Mouse (Mus musculus): ENCODE data around the gene Mttp. TPM values are rescaled to one million over a fixed set of nuclear protein-coding genes. Genes with fewer than 3 reads are reported as not detected.

Mttp gene
- total RNA-seq, 2 experiments from 2014 or later = 1.0 to 2.0 TPM

DNA sequence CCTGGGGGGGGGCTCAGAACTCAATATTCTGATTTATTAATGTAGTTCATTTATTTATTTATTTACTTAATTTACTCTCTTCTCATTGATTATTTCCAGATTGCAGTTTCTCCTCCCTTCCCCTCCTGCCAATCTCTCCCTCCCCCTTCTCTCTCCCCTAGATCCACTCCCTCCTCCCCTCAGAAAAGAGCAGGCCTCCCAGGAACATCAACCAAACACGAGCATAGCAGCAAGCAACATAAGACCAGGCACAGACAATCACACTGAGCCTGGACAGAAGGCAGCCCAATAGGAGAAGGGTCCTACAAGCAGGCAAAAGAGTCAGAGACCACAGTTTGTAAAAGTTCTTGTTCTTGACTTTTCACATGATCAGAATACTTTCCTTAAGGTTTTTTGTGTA is 73.8 kb downstream of the Mttp start:
- Histone ChIP-seq H3K27ac (peak overlapping the region; percentile 97), H3K4me3 (peak overlapping the region; percentile 75)
- intact Hi-C loops (cut with DNase I) = loop anchor here (2.0 kb wide), 1 partner anchor 80 kb away; no protein-coding TSS in a partner anchor
- DNase-seq = no peak
- no peak for TF ChIP-seq CTCF (IDR thresholded peaks at IDR 0.05)

DNA sequence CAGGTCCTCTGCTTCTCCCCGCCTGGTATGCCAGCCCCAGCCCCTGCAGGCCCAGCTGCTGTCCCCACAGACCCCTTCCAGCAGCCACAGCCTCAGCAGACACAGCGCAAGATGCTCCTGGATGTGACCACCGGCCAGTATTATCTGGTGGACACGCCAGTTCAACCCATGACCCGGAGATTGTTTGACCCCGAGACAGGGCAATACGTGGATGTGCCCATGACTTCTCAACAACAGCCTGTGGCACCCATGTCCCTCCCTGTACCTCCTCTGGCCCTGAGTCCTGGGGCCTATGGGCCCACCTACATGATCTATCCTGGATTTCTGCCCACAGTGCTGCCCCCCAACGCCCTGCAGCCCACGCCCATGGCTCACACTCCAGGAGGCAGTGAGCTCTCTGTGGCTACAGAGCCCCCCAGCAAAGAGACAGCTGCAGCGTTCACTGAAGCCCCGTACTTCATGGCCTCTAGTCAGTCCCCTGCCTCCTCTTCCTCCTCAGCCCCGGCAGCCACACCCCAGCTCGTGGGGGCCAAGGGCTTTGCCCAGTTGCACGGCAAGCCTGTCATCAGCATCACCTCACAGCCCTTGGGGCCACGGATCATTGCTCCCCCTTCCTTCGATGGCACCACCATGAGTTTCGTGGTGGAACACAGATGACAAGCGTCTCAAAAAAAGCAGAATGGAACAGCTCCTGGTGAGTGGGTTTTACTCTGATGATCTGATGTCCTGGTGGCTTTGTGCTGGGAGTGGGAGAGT is 74.8 kb downstream of the Mttp start:
- Histone ChIP-seq H3K4me3 (peak overlapping the region; percentile 75), H3K27ac (peak overlapping the region; percentile 97)
- intact Hi-C loops (cut with DNase I) = loop anchor here (2.0 kb wide), 1 partner anchor 79 kb away; no protein-coding TSS in a partner anchor
- TF ChIP-seq CTCF (IDR thresholded peaks at IDR 0.05) = no peak
- peak; percentile 45 for DNase-seq

DNA sequence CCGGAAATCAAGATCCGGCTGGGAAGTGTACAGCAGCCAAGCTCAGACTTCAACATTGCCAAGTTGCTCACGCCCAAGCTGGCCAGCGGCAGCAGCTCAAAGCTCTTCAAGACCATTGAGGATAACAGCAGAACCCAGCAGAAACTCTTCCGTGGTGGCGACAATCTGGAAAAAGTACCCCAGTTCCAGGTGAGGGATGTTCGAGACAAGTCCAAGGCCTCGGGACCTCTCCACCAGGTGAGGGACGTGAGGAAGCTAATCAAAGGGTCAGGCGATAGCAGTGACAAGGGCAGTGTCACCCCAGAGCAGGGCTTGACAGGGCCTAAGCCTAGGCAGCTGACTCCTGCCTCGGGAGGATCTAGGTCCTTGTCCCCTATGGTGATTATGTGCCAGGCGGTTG is 76.7 kb downstream of the Mttp start:
- Histone ChIP-seq H3K27ac (peak overlapping the region; percentile 97), H3K4me3 (peak overlapping the region; percentile 75)
- peak; percentile 65 for DNase-seq
- no peak for TF ChIP-seq CTCF (IDR thresholded peaks at IDR 0.05)
- intact Hi-C loops (cut with DNase I) = no loop called here

DNA sequence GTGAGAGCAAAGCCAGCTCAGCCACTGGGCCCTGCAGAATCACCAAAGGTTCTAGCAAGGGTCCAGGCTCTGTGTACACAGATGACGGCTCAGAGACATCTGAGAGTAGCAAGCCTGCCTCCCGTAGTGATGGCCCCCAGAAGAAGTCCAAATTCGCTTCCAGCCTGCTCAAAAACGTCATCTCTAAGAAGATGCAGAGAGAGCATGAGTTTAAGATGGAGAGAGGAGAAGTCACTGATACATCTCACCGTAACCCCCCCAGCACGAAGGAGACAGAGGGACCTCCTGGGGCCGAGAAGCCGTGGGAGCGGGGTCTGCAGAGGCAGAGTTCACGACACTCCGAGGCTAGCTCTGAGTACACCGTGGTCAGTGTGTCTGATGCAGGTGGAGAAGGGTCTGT is 77.5 kb downstream of the Mttp start, which contains the start of gene Gm5105:
TSS of gene Gm5105 (minus strand) at position 101 of the 400 bp plus-strand sequence.
- no peak for DNase-seq
- intact Hi-C loops (cut with DNase I) = loop anchor here (1.0 to 2.0 kb wide), 2 partner anchors 38 to 75 kb away; no protein-coding TSS in a partner anchor
- Histone ChIP-seq H3K27ac (peak within 1 kb of the TSS; percentile 97), H3K4me3 (peak within 1 kb of the TSS; percentile 75)
- no peak for TF ChIP-seq CTCF (IDR thresholded peaks at IDR 0.05)

DNA sequence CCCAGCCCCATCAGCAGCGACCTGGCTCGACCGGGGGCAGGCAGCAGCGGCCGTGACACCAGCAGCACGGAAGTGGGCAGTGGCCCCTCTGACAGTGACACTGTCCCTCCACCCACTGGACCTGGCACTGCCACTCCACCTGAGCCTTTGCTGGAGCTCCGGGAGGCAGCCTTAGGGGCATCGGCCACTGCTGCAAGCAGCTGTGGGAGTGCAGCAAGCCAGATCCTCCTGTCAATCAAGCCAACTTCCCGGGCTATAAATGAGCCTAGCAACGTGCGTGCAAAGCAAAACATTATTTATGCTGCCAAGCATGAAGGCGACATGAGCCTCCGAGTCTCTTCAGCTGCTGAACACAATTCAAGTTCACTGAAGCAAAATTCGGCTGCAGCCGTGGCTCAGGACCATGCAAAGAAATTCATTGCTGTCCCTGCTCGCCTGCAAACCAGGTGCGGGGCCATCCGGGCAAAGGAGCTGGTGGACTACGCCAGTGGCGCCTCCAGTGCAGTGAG is 78.4 kb downstream of the Mttp start:
- peak overlapping the region; percentile 97 for H3K27ac ChIP-seq
- intact Hi-C loops (cut with DNase I) = loop anchor here (2.0 kb wide), 1 partner anchor 38 kb away; no protein-coding TSS in a partner anchor
- peak overlapping the region; percentile 75 for H3K4me3 ChIP-seq

DNA sequence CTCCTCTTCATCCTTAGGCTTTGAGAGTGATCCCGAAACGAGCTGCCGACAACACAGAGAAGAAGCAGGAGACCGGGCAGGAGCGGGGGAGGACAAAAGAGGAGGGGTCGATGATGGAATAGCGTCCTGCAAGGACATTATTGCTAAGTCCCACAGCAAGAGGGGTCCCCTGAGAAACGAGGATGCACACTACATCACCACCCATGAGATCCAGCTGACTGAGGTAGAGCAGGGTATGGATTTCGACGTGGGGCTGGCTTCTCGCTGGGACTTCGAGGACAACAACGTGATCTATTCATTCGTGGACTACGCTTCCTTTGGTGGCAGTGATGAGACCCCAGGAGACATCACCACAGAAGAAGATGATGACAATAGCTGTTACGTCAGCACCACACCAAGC is 78.8 kb downstream of the Mttp start:
- Histone ChIP-seq H3K4me3 (peak overlapping the region; percentile 75), H3K27ac (peak overlapping the region; percentile 97)
- no peak for TF ChIP-seq CTCF (IDR thresholded peaks at IDR 0.05)
- DNase-seq = no peak
- intact Hi-C loops (cut with DNase I) = loop anchor here (2.0 kb wide), 1 partner anchor 37 kb away; no protein-coding TSS in a partner anchor

More for the DNA sequence above, 78.4 kb downstream of the Mttp start:
- peak; percentile 87 for DNase-seq
- no peak for TF ChIP-seq CTCF (IDR thresholded peaks at IDR 0.05)

DNA sequence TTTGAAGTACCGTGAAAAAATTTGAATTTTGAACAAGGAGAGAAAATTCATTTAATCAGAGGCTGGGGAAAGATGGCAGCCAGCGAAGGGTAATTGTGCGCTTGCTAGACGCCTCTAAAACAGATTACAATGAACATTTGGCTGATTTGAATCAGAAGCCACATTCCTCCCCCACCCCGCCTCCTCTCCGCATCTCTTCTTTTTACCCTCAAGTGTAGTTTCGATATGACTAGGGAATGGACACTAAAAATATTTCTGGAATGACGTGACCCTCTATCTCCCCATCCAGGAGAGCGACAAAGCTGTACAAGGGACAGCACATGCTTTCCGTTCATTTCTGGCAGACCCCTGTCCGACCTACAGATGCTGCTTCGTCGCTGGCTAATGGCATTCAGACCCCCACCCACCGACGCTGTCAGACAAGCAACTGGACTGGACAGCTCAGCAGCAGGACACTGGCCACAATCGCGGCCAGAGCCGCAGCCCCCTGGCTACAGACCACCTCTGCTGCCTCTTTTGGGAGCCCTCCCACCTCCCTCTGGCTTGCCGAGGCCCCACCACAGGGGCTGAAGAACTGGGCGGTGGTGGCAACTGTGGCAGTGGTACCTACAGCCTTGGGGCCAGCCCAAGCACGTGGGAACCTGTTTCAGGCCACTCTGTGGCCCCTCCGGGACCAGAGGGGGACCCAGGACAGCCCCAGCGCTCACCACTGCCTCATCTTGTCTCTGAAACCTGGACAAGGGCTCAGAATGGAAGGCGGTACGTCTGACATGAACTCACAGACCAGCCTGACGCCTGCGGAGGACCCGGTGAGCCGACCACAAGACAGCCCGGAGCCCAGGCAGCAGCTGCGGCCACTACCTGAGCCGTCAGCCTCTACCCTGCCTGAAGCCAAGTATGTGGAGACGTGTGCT is 79.8 kb downstream of the Mttp start, which contains the start of gene 1110002E22Rik:
TSS of gene 1110002E22Rik (plus strand) at position 321 of the 914 bp plus-strand sequence.
- Histone ChIP-seq H3K4me3 (peak within 1 kb of the TSS; percentile 75), H3K27ac (peak within 1 kb of the TSS; percentile 97)
- DNase-seq = peak; percentile 66
- intact Hi-C loops (cut with DNase I) = no loop called here
- no peak for TF ChIP-seq CTCF (IDR thresholded peaks at IDR 0.05)

DNA sequence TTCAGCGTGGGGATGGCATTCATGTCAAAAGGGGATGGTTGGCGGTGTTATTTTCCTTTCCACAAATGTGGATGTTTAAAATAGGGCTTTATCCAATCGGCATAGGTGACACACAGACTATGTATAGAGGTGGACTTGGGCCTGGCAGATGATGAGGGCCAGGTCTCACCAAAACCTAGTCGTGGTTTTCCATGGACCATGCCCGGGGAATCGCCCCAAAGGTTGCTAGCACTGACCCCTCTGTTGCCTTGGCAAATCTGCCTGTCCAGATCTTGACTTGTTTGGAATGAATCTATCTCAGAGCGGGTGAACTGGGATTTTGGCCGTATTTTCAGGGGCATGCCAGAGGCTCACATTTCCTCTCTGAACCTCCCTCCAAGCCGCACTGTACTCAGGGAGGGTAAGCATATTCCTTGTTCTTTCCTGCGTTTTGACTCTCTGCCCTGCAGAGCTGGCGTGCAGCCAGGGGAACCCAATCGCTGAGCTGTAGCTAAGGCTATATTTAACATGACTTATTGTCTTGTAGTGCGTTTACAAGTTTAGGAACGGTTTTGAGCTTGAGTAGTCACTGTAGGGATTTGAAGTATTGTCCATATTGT is 80.9 kb downstream of the Mttp start:
- DNase-seq = peak; percentile 92
- H3K27ac ChIP-seq = peak overlapping the region; percentile 97
- H3K4me3 ChIP-seq = peak overlapping the region; percentile 75
- intact Hi-C loops (cut with DNase I) = no loop called here
- no peak for TF ChIP-seq CTCF (IDR thresholded peaks at IDR 0.05)

DNA sequence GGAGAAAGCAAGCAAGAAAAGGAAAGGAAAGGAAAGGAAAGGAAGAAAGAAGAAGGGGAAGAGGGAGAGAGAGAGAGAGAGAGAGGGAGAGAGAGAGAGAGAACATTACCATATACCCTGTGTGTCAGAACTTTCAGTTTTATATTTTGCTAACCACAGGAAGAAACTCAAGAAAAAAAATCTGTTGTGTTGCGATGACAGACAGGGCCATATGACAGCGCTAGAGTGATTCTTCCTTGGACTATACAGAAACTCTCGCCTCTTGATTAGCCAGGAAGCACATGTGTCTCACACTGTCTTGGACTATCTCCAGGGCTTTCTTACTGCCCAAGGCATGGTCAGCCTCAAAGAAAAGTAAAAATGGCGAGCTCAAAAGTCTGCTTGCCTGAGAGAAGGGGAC is 82.1 kb downstream of the Mttp start:
- intact Hi-C loops (cut with DNase I) = no loop called here
- H3K4me3 ChIP-seq = no peak overlapping the region
- TF ChIP-seq CTCF (IDR thresholded peaks at IDR 0.05) = no peak
- H3K27ac ChIP-seq = peak overlapping the region; percentile 97
- DNase-seq = no peak

DNA sequence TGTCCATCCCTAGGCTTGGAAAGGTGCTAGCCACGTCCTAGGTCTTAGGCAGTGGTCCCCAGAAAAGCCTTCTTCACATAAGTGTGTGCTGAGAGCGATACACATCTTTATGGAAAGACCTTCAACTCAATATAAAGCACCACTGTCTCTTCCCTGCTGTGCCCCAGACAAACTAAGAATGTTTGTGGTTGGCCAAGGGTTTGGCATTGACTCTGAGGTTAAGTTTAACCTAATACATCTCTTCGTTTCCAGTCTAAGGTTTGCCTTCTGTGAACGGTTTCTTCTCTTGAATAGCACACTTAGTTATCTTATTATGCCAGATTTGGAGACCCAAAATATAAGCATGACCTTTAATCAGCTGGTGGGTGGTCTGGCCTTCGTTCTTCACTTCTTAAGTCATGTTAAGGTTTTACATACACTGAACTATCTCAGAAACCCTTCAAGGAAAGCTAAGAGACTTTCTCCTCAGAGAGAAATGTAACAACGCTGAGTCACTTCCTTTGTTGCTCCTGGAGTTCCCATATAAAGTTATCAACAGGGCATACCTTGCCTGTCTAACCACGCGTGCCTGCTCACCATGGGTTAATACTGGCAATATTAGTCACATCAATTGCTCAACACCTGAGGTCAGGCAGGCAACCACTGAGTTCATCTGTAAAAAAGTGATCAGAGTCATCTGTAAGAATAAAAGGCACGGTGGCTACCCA is 83.4 kb downstream of the Mttp start:
- peak overlapping the region; percentile 79 for H3K27ac ChIP-seq
- intact Hi-C loops (cut with DNase I) = no loop called here
- H3K4me3 ChIP-seq = no peak overlapping the region
- no peak for DNase-seq
- no peak for TF ChIP-seq CTCF (IDR thresholded peaks at IDR 0.05)

DNA sequence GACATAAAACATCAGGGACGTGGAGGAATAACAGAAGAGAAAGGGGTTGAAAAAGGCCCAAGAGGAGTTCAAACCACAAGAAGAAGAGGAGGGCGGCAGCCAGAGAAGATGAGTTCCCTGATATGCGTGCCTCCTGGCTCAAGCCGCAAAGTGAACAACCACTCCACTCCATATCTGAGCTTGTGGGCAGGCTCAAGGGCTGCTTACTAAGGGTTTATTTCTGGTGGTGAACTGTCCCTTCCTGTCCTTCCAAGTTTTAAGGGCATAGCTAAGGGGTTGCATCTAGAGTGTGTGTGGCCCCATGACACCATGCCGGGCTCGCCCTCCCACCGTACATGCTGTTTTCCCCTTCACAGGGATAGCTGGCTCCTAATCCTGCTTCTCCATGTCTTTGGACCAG is 84.3 kb downstream of the Mttp start:
- intact Hi-C loops (cut with DNase I) = no loop called here
- no peak for TF ChIP-seq CTCF (IDR thresholded peaks at IDR 0.05)
- DNase-seq = no peak
- Histone ChIP-seq H3K27ac (peak overlapping the region; percentile 79), H3K4me3 (no peak overlapping the region)

All from gastrocnemius, adult 2 months (tissue).